Mouse (Mus musculus): ENCODE data around the gene Eea1. TPM values are rescaled to one million over a fixed set of nuclear protein-coding genes. Genes with fewer than 3 reads are reported as not detected.

The Eea1 gene
- polyA plus RNA-seq, 1 experiment, result 2.6 TPM

DNA sequence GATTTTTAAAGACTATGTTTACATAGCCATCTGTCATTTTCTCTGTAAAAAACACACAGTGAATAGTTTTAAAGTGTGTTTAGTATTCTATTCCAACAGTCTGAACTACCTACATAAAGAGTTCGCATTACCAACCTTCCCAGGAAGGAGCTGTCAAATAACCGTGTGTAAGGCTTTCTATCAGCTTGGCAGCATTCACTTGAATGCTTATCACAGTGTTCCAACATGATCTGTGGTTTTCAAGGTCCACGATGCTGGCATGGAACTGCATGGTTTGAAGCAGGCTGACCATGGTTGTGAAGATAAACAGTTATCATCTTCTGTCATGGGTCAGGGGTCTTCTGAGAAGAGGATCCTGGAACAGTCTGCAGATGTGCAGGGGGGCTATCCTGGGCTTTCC lies 141.8 kb downstream of the Eea1 start:
- Histone ChIP-seq H3K27me3 (ENCODE audit: control insufficient read depth, insufficient read depth, low read length) (no peaks in the 10 kb centered on the region), H3K4me3 (ENCODE audit: control insufficient read depth, low read depth, low read length) (no peak overlapping the region), H3K27ac (ENCODE audit: control insufficient read depth, insufficient read depth, low read depth, low read length) (no peak overlapping the region), H3K36me3 (ENCODE audit: control insufficient read depth, insufficient read depth, low read length) (no peaks in the 10 kb centered on the region), H3K4me1 (ENCODE audit: control insufficient read depth, insufficient read depth, low read length) (no peaks in the 10 kb centered on the region; the same call in 1 of the 2 replicates)
- TF ChIP-seq POLR2A (IDR thresholded peaks at IDR 0.05; ENCODE audit: control insufficient read depth, low read depth, low read length) (no peak), CTCF (IDR thresholded peaks at IDR 0.05; ENCODE audit: control insufficient read depth, insufficient read depth, insufficient replicate concordance, low read depth, low read length) (no peak)

- Histone ChIP-seq H3K4me3 (ENCODE audit: control insufficient read depth, low read depth, low read length) (no peak overlapping the region), H3K36me3 (ENCODE audit: control insufficient read depth, insufficient read depth, low read length) (no peaks in the 10 kb centered on the region), H3K4me1 (ENCODE audit: control insufficient read depth, insufficient read depth, low read length) (no peaks in the 10 kb centered on the region), H3K27ac (ENCODE audit: control insufficient read depth, insufficient read depth, low read depth, low read length) (no peak overlapping the region), H3K27me3 (ENCODE audit: control insufficient read depth, insufficient read depth, low read length) (no peaks in the 10 kb centered on the region)
- TF ChIP-seq POLR2A (IDR thresholded peaks at IDR 0.05; ENCODE audit: control insufficient read depth, low read depth, low read length) (no peak), CTCF (IDR thresholded peaks at IDR 0.05; ENCODE audit: control insufficient read depth, insufficient read depth, insufficient replicate concordance, low read depth, low read length) (no peak)
Observed at GRCm38 (mm10) chr10:96089744-96090143, 149.3 kb downstream of the Eea1 start.

DNA sequence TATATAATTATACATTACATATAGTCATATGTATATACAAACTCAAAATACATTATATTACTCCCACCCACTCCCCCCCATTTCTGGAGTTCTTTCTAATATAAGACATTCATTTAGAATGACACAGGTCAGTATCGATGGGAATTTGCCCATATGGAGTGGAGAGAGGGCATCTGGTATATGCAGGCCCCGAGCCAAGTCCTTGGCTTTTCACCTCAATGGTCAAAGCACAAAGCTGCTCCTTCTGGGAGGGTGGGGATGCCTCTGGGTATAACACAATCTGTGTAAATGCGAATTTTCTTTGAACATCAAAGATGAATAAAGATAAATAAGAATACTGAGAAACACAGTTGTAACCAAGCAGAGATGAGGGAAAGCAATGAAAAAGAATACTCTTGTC lies 149.9 kb downstream of the Eea1 start:
- TF ChIP-seq CTCF (IDR thresholded peaks at IDR 0.05; ENCODE audit: control insufficient read depth, insufficient read depth, insufficient replicate concordance, low read depth, low read length) (no peak), POLR2A (IDR thresholded peaks at IDR 0.05; ENCODE audit: control insufficient read depth, low read depth, low read length) (no peak)
- Histone ChIP-seq H3K27ac (ENCODE audit: control insufficient read depth, insufficient read depth, low read depth, low read length) (no peak overlapping the region), H3K27me3 (ENCODE audit: control insufficient read depth, insufficient read depth, low read length) (no peaks in the 10 kb centered on the region), H3K4me1 (ENCODE audit: control insufficient read depth, insufficient read depth, low read length) (no peaks in the 10 kb centered on the region), H3K4me3 (ENCODE audit: control insufficient read depth, low read depth, low read length) (no peak overlapping the region), H3K36me3 (ENCODE audit: control insufficient read depth, insufficient read depth, low read length) (no peaks in the 10 kb centered on the region)

GRCm38 (mm10) chr10:96093890-96094531 lies 153.6 kb downstream of the Eea1 start:
- TF ChIP-seq POLR2A (IDR thresholded peaks at IDR 0.05; ENCODE audit: control insufficient read depth, low read depth, low read length) (no peak), CTCF (IDR thresholded peaks at IDR 0.05; ENCODE audit: control insufficient read depth, insufficient read depth, insufficient replicate concordance, low read depth, low read length) (no peak)

GRCm38 (mm10) chr10:96094559-96094958 lies 154.1 kb downstream of the Eea1 start:
- no peak for TF ChIP-seq CTCF (IDR thresholded peaks at IDR 0.05; ENCODE audit: control insufficient read depth, insufficient read depth, insufficient replicate concordance, low read depth, low read length)
- no peak for TF ChIP-seq POLR2A (IDR thresholded peaks at IDR 0.05; ENCODE audit: control insufficient read depth, low read depth, low read length)
- Histone ChIP-seq H3K4me1 (ENCODE audit: control insufficient read depth, insufficient read depth, low read length) (no peaks in the 10 kb centered on the region), H3K27ac (ENCODE audit: control insufficient read depth, insufficient read depth, low read depth, low read length) (no peak overlapping the region), H3K27me3 (ENCODE audit: control insufficient read depth, insufficient read depth, low read length) (no peaks in the 10 kb centered on the region), H3K36me3 (ENCODE audit: control insufficient read depth, insufficient read depth, low read length) (no peaks in the 10 kb centered on the region), H3K4me3 (ENCODE audit: control insufficient read depth, low read depth, low read length) (no peak overlapping the region)

More at GRCm38 (mm10) chr10:96093890-96094531, 153.6 kb downstream of the Eea1 start:
- no peaks in the 10 kb centered on the region for H3K27me3 ChIP-seq (ENCODE audit: control insufficient read depth, insufficient read depth, low read length)
- H3K4me1 ChIP-seq (ENCODE audit: control insufficient read depth, insufficient read depth, low read length), result no peaks in the 10 kb centered on the region
- H3K27ac ChIP-seq (ENCODE audit: control insufficient read depth, insufficient read depth, low read depth, low read length), result no peak overlapping the region
- H3K4me3 ChIP-seq (ENCODE audit: control insufficient read depth, low read depth, low read length), result no peak overlapping the region
- H3K36me3 ChIP-seq (ENCODE audit: control insufficient read depth, insufficient read depth, low read length), result no peaks in the 10 kb centered on the region

Other genes starting within 250 kb of the Eea1 start
- not detected in 2 replicates for gene Gm33543, start 97.7 kb upstream of the Eea1 start, polyA plus RNA-seq (2012; rRNA removed)
- gene Gm5426, start 196.0 kb downstream of the Eea1 start, polyA plus RNA-seq (2012; rRNA removed), result not detected in 2 replicates

All from testis, adult 2 months (tissue).